Mouse (Mus musculus) C2C12 (cell line): ENCODE results near the gene Asl. TPM values are rescaled to one million over a fixed set of nuclear protein-coding genes. Genes with fewer than 3 reads are reported as not detected.
A peak's percentile ranks its signal among the peaks of the same experiment; 100 is the strongest.

Experiments used
- H3K27me3 ChIP-seq: one replicate; pipeline ENCODE4 v1.6.1; 2011; ENCODE audit not compliant: control insufficient read depth, insufficient read depth, insufficient read length
- H3K36me3 ChIP-seq: one replicate; pipeline ENCODE4 v1.6.1; 2011; ENCODE audit not compliant: control insufficient read depth, insufficient read depth
- H3K4me3 ChIP-seq: one replicate; pipeline ENCODE4 v1.5.1; 2011; ENCODE audit warnings: mild to moderate bottlenecking, control low read depth; ENCODE audit not compliant: poor library complexity, insufficient read depth, severe bottlenecking
- H3K79me2 ChIP-seq: one replicate; pipeline ENCODE4 v1.6.1; 2011; ENCODE audit not compliant: control insufficient read depth, insufficient read depth
- H3K79me3 ChIP-seq: one replicate; pipeline ENCODE4 v1.6.1; 2011; ENCODE audit warnings: low read depth, control low read depth
- H3ac ChIP-seq: one replicate; pipeline ENCODE3; 2011; ENCODE audit warnings: low read depth; ENCODE audit not compliant: control insufficient read depth, insufficient read length
- CEBPB ChIP-seq: IDR thresholded peaks from one replicate; pipeline ENCODE4 v1.6.1; 2011; ENCODE audit warnings: low read depth, mild to moderate bottlenecking, control low read depth, moderate library complexity
- CTCF ChIP-seq: IDR thresholded peaks from one replicate; pipeline ENCODE4 v1.5.1; 2011; ENCODE audit not compliant: control insufficient read depth, insufficient read depth, insufficient read length
- FOSL1 ChIP-seq: IDR thresholded peaks from one replicate; pipeline ENCODE4 v1.8.0; 2011; ENCODE audit warnings: mild to moderate bottlenecking, low read length; ENCODE audit not compliant: poor library complexity, insufficient read depth, severe bottlenecking
- MAX ChIP-seq: IDR thresholded peaks from one replicate; pipeline ENCODE4 v1.6.1; 2011; ENCODE audit warnings: mild to moderate bottlenecking, control low read depth
- MYOD1 ChIP-seq: IDR thresholded peaks from one replicate; pipeline ENCODE4 v1.6.1; 2011; ENCODE audit warnings: low read depth; ENCODE audit not compliant: control insufficient read depth, insufficient read length
- MYOG ChIP-seq: IDR thresholded peaks from one replicate; pipeline ENCODE4 v1.6.1; 2011; ENCODE audit not compliant: control insufficient read depth, insufficient read length; ENCODE audit errors: extremely low read depth
- USF1 ChIP-seq: IDR thresholded peaks from one replicate; pipeline ENCODE4 v1.6.1; 2011; ENCODE audit warnings: low read depth, mild to moderate bottlenecking, control low read depth, moderate library complexity
- long read RNA-seq, 2 experiments: library from polyadenylated mRNA; unstranded; transcript quantifications; one replicate each; pipeline ENCODE4 v2.0.0; 2019 to 2020
- polyA plus RNA-seq: library from polyadenylated mRNA; unstranded; fragments of >200 nt; fragmentation: generic; extraction: Trizol; gene quantifications from one replicate; pipeline ENCODE4 v1.2.1, GENCODE M21; 2012; ENCODE audit warnings: missing spikeins

Gene Asl
- polyA plus RNA-seq: 26.4 TPM
- long read RNA-seq, experiment 1, transcript Asl-205 (17 exons, 1,824 nt): major isoform, 22 of 51 reads
- long read RNA-seq, experiment 1, transcript Asl-203 (16 exons, 2,413 nt): minor isoform, 5 of 51 reads
- long read RNA-seq, experiment 1, partial matches to known transcripts: 9 of 51 reads
- long read RNA-seq, experiment 1, other reads (novel, unspliced or antisense): 15 of 51 reads
- long read RNA-seq, experiment 2, transcript Asl-205 (17 exons, 1,824 nt): major isoform, 39 of 80 reads
- long read RNA-seq, experiment 2, transcript Asl-203 (16 exons, 2,413 nt): minor isoform, 24 of 80 reads
- long read RNA-seq, experiment 2, partial matches to known transcripts: 5 of 80 reads
- long read RNA-seq, experiment 2, other reads (novel, unspliced or antisense): 12 of 80 reads

GRCm38 (mm10) chr5:130029142-130029897, at the start of gene Asl, which contains the start of gene Crcp:
Asl (minus strand) TSS chr5:130029247.
Crcp (plus strand) TSS chr5:130029290.
- Histone ChIP-seq H3ac (peak within 1 kb of the TSS; percentile 83), H3K27me3 (no peaks in the 10 kb centered on the region), H3K79me3 (peaks cover 22% of the 10 kb centered on the region), H3K36me3 (no peaks in the 10 kb centered on the region), H3K4me3 (peak within 1 kb of the TSS; percentile 59), H3K79me2 (peaks cover 47% of the 10 kb centered on the region)
- TF ChIP-seq MYOG: no peak
- TF ChIP-seq CEBPB: no peak
- no peak for TF ChIP-seq CTCF
- no peak for TF ChIP-seq MAX
- no peak for TF ChIP-seq FOSL1

- peaks cover 4% of the 10 kb centered on the region for H3K36me3 ChIP-seq
- H3K27me3 ChIP-seq: no peaks in the 10 kb centered on the region
- H3K4me3 ChIP-seq: no peak overlapping the region
- H3ac ChIP-seq: no peak overlapping the region
- H3K79me2 ChIP-seq: peaks cover 16% of the 10 kb centered on the region
- H3K79me3 ChIP-seq: peaks cover 8% of the 10 kb centered on the region
- TF ChIP-seq MYOD1 (no peak), MAX (no peak), MYOG (no peak), CTCF (no peak), FOSL1 (no peak), USF1 (no peak), CEBPB (no peak)
These were observed 49.7 kb upstream of the Asl start for GRCm38 (mm10) chr5:130078834-130079156.

- peaks cover 5% of the 10 kb centered on the region for H3K79me3 ChIP-seq
- no peak overlapping the region for H3ac ChIP-seq
- no peaks in the 10 kb centered on the region for H3K27me3 ChIP-seq
- H3K4me3 ChIP-seq: no peak overlapping the region
- peaks cover 16% of the 10 kb centered on the region for H3K79me2 ChIP-seq
- peaks cover 4% of the 10 kb centered on the region for H3K36me3 ChIP-seq
- TF ChIP-seq CTCF: no peak
- no peak for TF ChIP-seq MYOD1
- no peak for TF ChIP-seq FOSL1
- TF ChIP-seq MAX: no peak
- TF ChIP-seq CEBPB: no peak
- TF ChIP-seq MYOG: no peak
- TF ChIP-seq USF1: no peak
These were observed 49.2 kb upstream of the Asl start for GRCm38 (mm10) chr5:130078096-130078833.

- no peaks in the 10 kb centered on the region for H3K27me3 ChIP-seq
- H3K79me3 ChIP-seq: no peaks in the 10 kb centered on the region
- peaks cover under 1% of the 10 kb centered on the region for H3K36me3 ChIP-seq
- no peak for TF ChIP-seq FOSL1
- TF ChIP-seq CEBPB: no peak
- TF ChIP-seq MAX: no peak
- no peak for TF ChIP-seq MYOD1
- TF ChIP-seq CTCF: no peak
- no peak for TF ChIP-seq MYOG
- no peak for TF ChIP-seq USF1
- peaks cover 11% of the 10 kb centered on the region for H3K79me2 ChIP-seq
- no peak overlapping the region for H3K4me3 ChIP-seq
- no peak overlapping the region for H3ac ChIP-seq
These were observed 47.3 kb upstream of the Asl start for GRCm38 (mm10) chr5:130076396-130076795.

GRCm38 (mm10) chr5:130074491-130074890, 45.4 kb upstream of the Asl start:
- Histone ChIP-seq H3K36me3 (no peaks in the 10 kb centered on the region), H3K79me3 (no peaks in the 10 kb centered on the region), H3K27me3 (no peaks in the 10 kb centered on the region), H3K4me3 (no peak overlapping the region), H3K79me2 (no peaks in the 10 kb centered on the region), H3ac (no peak overlapping the region)
- TF ChIP-seq MYOD1: no peak
- TF ChIP-seq CTCF: no peak
- no peak for TF ChIP-seq CEBPB
- TF ChIP-seq MAX: no peak
- no peak for TF ChIP-seq FOSL1
- no peak for TF ChIP-seq MYOG
- no peak for TF ChIP-seq USF1
